Mouse (Mus musculus): ENCODE measurements at regions not wholly inside any gene's neighbourhood (a gene's known extent, or its start where the extent isn't known, plus 50 kb on each side); places are given as distances from the start of the nearest gene placed in this dataset.

DNA sequence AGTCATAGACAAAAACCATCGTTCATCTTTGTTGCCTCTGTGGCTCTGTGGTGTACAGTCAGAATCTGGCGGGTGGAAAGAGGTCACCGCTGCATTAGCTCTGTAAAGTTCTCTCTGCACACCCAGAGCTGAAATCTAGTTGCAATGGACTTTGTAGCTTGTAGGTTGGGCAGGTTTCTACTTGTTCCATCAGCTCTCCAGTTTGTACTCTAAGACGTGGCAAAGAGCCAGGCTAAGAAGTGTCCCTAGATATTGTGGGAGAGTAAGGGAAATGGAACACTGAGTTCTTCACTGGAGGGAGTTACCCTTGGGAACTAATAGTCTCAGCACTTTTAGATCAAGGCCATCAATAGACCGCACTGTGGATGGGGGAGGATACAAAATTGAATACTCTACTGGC, 197.6 kb upstream of the Nampt start:
- WGBS, result 77% methylated on average over 5 of the region's 5 CpGs
- Histone ChIP-seq H3K4me2 (replicated peaks; ENCODE audit: low read depth, low read length) (no peak overlapping the region), H3K4me3 (ENCODE audit: low read depth, low read length) (no peak overlapping the region), H3K4me1 (ENCODE audit: insufficient read depth, low read depth, low read length) (no peaks in the 10 kb centered on the region), H3K9me3 (ENCODE audit: low read length) (no peaks in the 10 kb centered on the region), H3K27me3 (replicated peaks; ENCODE audit: insufficient read depth, low read length) (no peaks in the 10 kb centered on the region), H3K36me3 (ENCODE audit: insufficient read depth, low read length) (no peaks in the 10 kb centered on the region), H3K27ac (ENCODE audit: low read length) (no peak overlapping the region), H3K9ac (replicated peaks; ENCODE audit: low read depth) (no peak overlapping the region)
- no peak for TF ChIP-seq CTCF (IDR thresholded peaks at IDR 0.05)
- ATAC-seq (no peak), DNase-seq (ENCODE audit: low spot score) (no peak)

DNA sequence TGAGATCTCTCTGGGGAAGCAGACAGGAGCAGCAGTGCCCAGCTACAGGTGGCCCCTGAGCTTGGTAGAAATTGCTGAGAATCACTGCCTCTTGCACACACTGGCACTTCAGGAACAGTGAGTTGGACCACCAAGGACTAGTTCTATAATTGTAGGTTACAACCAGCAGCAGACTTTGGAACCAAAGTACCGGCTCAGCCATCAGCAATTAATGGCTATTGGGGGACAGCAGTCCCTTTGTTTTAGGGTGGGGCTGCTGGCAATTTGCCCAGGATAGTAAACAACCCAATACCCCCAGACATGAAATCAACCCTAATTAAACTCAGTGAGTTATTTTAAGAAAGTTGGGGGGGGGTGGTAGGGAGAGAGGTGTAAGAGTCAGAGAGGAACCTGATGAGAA, 190.8 kb upstream of the Nampt start:
- WGBS, result 65% methylated on average over 1 of the region's 1 CpGs
- no peaks in the 10 kb centered on the region for H3K27me3 ChIP-seq (replicated peaks; ENCODE audit: insufficient read depth, low read length)
- no peak overlapping the region for H3K9ac ChIP-seq (replicated peaks; ENCODE audit: low read depth)
- no peak for ATAC-seq
- no peaks in the 10 kb centered on the region for H3K4me1 ChIP-seq (ENCODE audit: insufficient read depth, low read depth, low read length)
- no peak overlapping the region for H3K4me3 ChIP-seq (ENCODE audit: low read depth, low read length)
- H3K9me3 ChIP-seq (ENCODE audit: low read length), result no peaks in the 10 kb centered on the region
- no peak overlapping the region for H3K27ac ChIP-seq (ENCODE audit: low read length)
- no peak overlapping the region for H3K4me2 ChIP-seq (replicated peaks; ENCODE audit: low read depth, low read length)
- H3K36me3 ChIP-seq (ENCODE audit: insufficient read depth, low read length), result no peaks in the 10 kb centered on the region
- TF ChIP-seq EP300 (IDR thresholded peaks at IDR 0.05) (no peak), CTCF (IDR thresholded peaks at IDR 0.05) (no peak)
- no peak for DNase-seq (ENCODE audit: low spot score)

DNA sequence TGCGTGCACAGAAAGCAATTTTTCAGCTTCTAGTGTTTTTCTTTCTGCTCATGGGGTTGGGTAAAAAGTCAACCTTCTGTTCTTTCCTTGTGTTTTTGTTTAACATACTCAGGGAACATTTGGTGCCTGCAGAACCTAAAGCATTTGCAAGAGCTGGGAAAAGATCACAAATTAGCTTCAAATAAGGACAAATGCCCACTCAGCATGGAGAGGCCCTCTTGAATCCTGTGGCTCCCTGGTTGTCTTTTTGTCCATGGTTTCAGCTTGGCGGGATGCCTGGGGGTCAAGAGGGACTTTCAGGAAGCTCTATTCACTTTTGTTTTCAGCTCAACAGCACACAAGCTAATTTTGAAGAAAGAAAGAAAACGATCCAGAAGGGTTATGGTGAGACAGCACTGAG, 186.4 kb upstream of the Nampt start:
- no peak for TF ChIP-seq CTCF (IDR thresholded peaks at IDR 0.05)
- TF ChIP-seq EP300 (IDR thresholded peaks at IDR 0.05), result peak; percentile 72
- H3K27ac ChIP-seq (ENCODE audit: low read length), result peak overlapping the region; percentile 26; the same call in 1 of the 2 replicates

DNA sequence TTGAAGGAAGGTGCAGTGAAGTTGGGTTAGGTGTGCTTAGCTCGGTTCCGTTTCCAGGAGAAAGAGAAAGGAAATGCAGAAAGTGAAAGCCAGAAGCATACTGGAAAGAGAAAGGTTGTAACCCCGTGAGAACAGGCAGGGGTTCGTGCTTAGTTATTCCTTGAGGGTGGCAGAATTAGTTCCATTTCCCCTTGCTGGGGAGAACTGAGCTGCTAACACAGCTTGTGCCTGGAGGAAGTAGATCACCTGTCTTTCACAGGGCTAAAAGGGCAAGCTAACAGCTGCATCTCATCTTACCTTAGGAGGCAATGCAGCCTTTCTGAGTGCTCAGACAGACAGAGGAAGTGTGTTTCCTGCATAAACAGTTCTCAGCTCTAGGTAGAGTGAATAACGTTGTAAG, 184.3 kb upstream of the Nampt start:
- Histone ChIP-seq H3K36me3 (ENCODE audit: insufficient read depth, low read length) (no peaks in the 10 kb centered on the region), H3K4me2 (replicated peaks; ENCODE audit: low read depth, low read length) (no peak overlapping the region), H3K27me3 (replicated peaks; ENCODE audit: insufficient read depth, low read length) (no peaks in the 10 kb centered on the region), H3K27ac (ENCODE audit: low read length) (no peak overlapping the region), H3K4me3 (ENCODE audit: low read depth, low read length) (no peak overlapping the region), H3K9me3 (ENCODE audit: low read length) (no peaks in the 10 kb centered on the region), H3K9ac (replicated peaks; ENCODE audit: low read depth) (no peak overlapping the region), H3K4me1 (ENCODE audit: insufficient read depth, low read depth, low read length) (no peaks in the 10 kb centered on the region)
- TF ChIP-seq CTCF (IDR thresholded peaks at IDR 0.05) (no peak), EP300 (IDR thresholded peaks at IDR 0.05) (no peak)
- no peak for DNase-seq (ENCODE audit: low spot score)
- WGBS, result 41% methylated on average over 5 of the region's 5 CpGs
- ATAC-seq, result no peak

More for the DNA sequence above, 186.4 kb upstream of the Nampt start:
- Histone ChIP-seq H3K36me3 (ENCODE audit: insufficient read depth, low read length) (no peaks in the 10 kb centered on the region), H3K9ac (replicated peaks; ENCODE audit: low read depth) (no peak overlapping the region), H3K27me3 (replicated peaks; ENCODE audit: insufficient read depth, low read length) (no peaks in the 10 kb centered on the region), H3K9me3 (ENCODE audit: low read length) (no peaks in the 10 kb centered on the region), H3K4me1 (ENCODE audit: insufficient read depth, low read depth, low read length) (no peaks in the 10 kb centered on the region), H3K4me2 (replicated peaks; ENCODE audit: low read depth, low read length) (no peak overlapping the region), H3K4me3 (ENCODE audit: low read depth, low read length) (no peak overlapping the region)
- WGBS, result 33% methylated on average over 3 of the region's 3 CpGs
- ATAC-seq (peak; percentile 56), DNase-seq (ENCODE audit: low spot score) (peak; percentile 48)

DNA sequence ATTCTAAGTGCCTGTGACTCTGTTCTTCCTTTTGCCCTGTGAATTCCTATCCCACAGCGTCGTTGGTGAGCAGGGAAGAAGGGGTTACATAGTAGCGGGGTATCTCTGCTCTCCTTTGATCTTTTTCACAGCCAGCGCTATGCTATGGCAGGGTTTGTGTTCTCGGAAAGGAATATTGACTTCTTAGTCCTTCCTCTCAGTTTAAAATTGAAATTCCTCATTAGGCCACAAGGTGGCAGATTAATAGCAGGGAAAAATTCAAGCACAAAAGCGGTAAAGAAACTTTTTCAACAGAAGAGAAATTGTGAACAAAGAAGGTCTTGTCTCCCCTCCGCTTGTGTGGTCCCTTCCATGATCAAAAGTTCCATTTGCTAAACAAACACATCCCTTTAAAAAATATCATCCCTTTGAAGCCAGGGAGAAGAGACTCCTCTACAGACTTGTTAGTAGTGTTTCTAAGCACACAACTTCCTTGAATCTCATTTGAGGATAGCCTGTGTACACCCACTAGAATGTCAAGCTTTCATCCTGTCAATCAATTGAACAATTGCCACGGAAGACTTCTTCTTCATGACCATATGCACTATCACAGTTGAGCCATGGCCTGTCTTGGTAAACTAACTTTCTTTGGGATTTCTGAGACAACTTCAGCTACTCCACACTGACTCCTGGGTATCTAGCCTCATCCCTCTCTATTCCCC, 181.8 kb upstream of the Nampt start:
- no peaks in the 10 kb centered on the region for H3K27me3 ChIP-seq (replicated peaks; ENCODE audit: insufficient read depth, low read length)
- no peaks in the 10 kb centered on the region for H3K36me3 ChIP-seq (ENCODE audit: insufficient read depth, low read length)
- ATAC-seq (no peak), DNase-seq (ENCODE audit: low spot score) (peak; percentile 83)
- no peaks in the 10 kb centered on the region for H3K4me1 ChIP-seq (ENCODE audit: insufficient read depth, low read depth, low read length)
- no peak overlapping the region for H3K4me3 ChIP-seq (ENCODE audit: low read depth, low read length)
- WGBS, result under 1% methylated on average over 8 of the region's 8 CpGs
- no peak overlapping the region for H3K27ac ChIP-seq (ENCODE audit: low read length)
- H3K9me3 ChIP-seq (ENCODE audit: low read length), result no peaks in the 10 kb centered on the region
- TF ChIP-seq EP300 (IDR thresholded peaks at IDR 0.05), result no peak
- TF ChIP-seq CTCF (IDR thresholded peaks at IDR 0.05), result peak; percentile 76
- H3K9ac ChIP-seq (replicated peaks; ENCODE audit: low read depth), result no peak overlapping the region
- no peak overlapping the region for H3K4me2 ChIP-seq (replicated peaks; ENCODE audit: low read depth, low read length)

DNA sequence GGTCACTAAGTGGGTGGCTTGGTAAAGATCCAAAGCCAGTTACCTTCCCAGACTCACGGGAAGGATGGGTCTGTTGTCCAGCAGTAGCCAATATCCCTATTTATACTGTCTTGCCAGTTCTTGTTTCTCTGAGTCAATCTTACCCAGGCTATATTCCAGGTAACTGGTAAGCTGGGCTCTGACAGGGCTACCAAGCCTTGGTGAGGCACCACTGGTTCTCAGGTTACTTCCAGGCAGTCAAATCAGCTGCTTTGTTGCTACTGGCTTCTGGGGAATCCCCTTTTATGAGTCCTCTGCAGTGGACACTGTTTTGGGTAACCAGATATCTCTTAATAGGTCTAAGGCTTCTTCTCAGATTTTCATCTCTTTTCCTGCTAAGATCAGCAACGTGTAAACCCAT, 178.8 kb upstream of the Nampt start:
- no peaks in the 10 kb centered on the region for H3K9me3 ChIP-seq (ENCODE audit: low read length)
- TF ChIP-seq CTCF (IDR thresholded peaks at IDR 0.05), result no peak
- TF ChIP-seq EP300 (IDR thresholded peaks at IDR 0.05), result no peak
- no peak overlapping the region for H3K4me3 ChIP-seq (ENCODE audit: low read depth, low read length)
- no peaks in the 10 kb centered on the region for H3K27me3 ChIP-seq (replicated peaks; ENCODE audit: insufficient read depth, low read length)
- 67% methylated on average over 2 of the region's 2 CpGs for WGBS
- no peaks in the 10 kb centered on the region for H3K36me3 ChIP-seq (ENCODE audit: insufficient read depth, low read length)
- DNase-seq (ENCODE audit: low spot score) (no peak), ATAC-seq (no peak)
- H3K9ac ChIP-seq (replicated peaks; ENCODE audit: low read depth), result no peak overlapping the region
- no peak overlapping the region for H3K4me2 ChIP-seq (replicated peaks; ENCODE audit: low read depth, low read length)
- no peak overlapping the region for H3K27ac ChIP-seq (ENCODE audit: low read length)
- no peaks in the 10 kb centered on the region for H3K4me1 ChIP-seq (ENCODE audit: insufficient read depth, low read depth, low read length)

DNA sequence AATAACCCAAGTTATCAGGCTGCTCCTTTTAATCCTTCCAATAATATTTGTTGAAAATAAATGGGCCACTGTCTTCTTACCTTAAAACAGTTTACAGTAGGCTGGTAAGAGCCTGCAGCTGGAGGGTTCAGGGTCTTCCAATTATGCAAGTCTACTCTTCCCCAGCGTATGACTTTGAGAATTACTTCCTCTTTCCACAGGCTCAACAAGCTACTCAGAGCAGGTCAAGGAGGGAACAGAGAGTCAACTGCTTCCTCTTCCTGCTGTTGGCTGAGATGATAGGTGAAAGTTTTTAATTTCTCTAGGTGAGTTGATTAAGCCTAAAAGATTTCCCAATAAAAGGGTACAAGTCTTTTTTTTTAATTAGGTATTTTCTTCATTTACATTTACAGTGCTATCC, 176.9 kb upstream of the Nampt start:
- TF ChIP-seq CTCF (IDR thresholded peaks at IDR 0.05) (no peak), EP300 (IDR thresholded peaks at IDR 0.05) (no peak)
- Histone ChIP-seq H3K9me3 (ENCODE audit: low read length) (no peaks in the 10 kb centered on the region), H3K36me3 (ENCODE audit: insufficient read depth, low read length) (no peaks in the 10 kb centered on the region), H3K4me2 (replicated peaks; ENCODE audit: low read depth, low read length) (no peak overlapping the region), H3K27me3 (replicated peaks; ENCODE audit: insufficient read depth, low read length) (no peaks in the 10 kb centered on the region), H3K27ac (ENCODE audit: low read length) (no peak overlapping the region), H3K9ac (replicated peaks; ENCODE audit: low read depth) (no peak overlapping the region), H3K4me3 (ENCODE audit: low read depth, low read length) (no peak overlapping the region), H3K4me1 (ENCODE audit: insufficient read depth, low read depth, low read length) (no peaks in the 10 kb centered on the region)
- DNase-seq (ENCODE audit: low spot score), result peak; percentile 41
- WGBS, result 31% methylated on average over 1 of the region's 1 CpGs
- ATAC-seq, result no peak
